Mouse (Mus musculus) heart, postnatal 4 days (tissue): Measurements from ENCODE around the gene Rnf41. TPM values are rescaled to one million over a fixed set of nuclear protein-coding genes. Genes with fewer than 3 reads are reported as not detected.

Experiments
- DNase-seq: peaks from one replicate; pipeline ENCODE4 v3.0.0; 2021
- total RNA-seq, 2 experiments: library from RNA; stranded (reverse); gene quantifications; 2 replicates each; pipeline ENCODE4 v1.2.3; 2021

Gene Rnf41
- 10 to 100 TPM; 25.0 to 27.0 TPM for total RNA-seq

DNA sequence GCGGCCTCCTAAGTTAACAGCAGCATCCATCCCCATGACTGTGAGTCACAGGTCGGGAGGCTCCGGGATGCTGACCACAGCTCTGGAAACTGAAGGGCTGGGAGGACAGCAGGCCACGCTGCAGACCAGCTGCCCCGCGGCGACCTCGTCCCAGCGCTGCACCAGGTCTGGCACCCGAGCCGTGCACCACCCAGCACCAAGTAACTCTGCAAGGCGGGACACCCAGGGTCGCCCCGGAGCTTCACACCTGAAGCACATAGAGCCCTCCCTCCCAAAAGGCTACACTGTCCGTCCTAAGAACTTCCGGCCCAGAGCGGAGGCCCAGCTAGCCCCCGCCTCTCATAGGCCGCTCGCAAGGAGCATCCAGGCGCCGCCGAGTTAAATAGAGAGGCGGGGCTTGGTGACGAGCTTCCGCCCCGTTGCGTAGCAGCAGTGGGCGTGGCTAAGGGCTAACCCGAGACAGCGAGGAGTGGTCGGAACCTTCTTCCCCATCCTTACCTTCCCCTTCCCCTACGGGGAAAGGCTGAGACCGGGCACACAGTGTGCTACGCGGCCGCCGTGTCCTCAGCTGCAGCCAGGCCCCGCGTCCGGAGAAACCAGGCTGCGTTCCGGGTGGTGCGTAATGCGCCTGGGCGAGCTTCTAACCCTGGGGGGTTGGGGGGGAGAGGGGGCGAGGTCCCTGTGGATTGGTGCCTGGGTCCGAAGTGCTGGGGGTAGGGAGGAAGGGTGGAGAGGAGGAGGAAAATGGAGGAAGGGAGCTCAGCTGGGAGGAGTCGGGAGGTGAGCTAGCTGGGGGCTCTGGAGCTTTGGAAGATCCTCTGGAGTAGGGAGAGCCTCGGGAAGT lies at the start of gene Rnf41, which contains the start of gene Nabp2:
Gene Rnf41 (plus strand): TSS at position 447 of the 844 bp plus-strand sequence.
Gene Nabp2 (minus strand): TSS at position 282 of the 844 bp plus-strand sequence.
- peak; percentile 98 for DNase-seq

GRCm38 (mm10) chr10:128361836-128362235 lies 49.6 kb upstream of the Rnf41 start:
- no peak for DNase-seq

DNA sequence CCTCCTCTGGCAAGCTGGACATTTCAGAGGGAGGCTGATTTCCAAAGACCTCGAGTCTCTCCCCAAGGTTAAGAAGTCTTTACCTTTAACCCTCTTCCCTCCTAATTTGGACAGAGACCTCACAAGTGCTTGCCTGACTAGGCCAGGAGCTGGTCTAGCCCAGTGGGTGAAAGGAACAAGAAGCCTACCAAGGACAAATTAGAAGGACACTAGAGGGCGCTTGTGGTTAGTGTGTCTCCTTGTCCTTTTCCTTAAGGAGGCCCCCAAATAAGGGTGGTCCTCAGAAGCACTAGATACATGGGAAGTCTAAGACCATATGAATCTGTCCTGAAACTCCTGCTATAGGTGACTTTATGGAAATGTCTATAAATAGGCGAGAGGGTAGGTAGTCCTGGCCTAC lies 48.9 kb upstream of the Rnf41 start:
- DNase-seq: peak; percentile 42

DNA sequence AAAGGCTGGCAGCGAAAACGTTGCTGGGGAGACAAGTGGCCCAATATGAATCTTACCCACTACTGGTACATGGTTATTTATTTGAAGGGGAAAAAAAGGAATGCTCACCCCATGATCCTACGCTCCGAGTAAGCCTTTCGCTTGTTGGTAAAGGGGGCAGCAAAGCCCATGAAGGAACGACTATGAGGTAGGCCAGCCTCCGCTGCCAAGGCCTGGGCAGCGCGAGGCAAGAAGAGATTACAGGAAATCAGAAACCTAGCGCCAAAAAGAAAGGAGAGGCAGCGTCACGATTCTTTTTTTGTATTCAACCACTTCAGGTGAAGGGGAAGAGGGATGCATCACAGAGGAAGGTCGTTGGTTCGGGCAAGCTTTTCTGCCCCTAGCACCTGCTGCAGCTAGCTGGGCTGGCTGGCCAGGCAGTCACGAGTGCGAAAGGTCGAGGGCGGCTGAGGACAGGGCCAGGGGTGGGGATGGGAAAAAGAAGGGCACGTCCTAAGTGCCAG lies 43.5 kb upstream of the Rnf41 start:
- DNase-seq: no peak

GRCm38 (mm10) chr10:128368402-128369217 lies 42.8 kb upstream of the Rnf41 start, which contains the start of gene Coq10a:
Gene Coq10a (minus strand): TSS chr10:128368997.
- peak; percentile 92 for DNase-seq

- no peak for DNase-seq
These were observed 42.3 kb upstream of the Rnf41 start for GRCm38 (mm10) chr10:128369218-128369543.

DNA sequence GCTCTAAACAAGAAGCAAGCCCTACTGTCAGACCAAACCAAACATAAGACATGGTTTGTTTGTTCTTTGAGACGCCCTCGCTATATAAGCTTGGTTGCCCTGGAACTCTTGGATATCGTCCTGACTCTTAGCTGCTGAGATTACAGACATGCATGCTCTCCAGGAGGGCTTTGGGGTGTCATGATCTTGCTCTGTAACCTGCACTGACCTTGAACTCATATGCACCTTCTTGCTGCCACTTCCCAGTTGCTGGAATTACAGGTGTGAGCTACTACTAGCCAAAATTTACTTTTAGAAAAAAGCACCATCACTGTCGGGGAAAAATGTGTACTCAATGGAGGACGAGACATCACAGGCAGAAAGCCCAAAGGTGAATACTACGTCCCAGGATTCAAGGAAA lies 41.9 kb upstream of the Rnf41 start:
- DNase-seq: no peak

- DNase-seq: no peak
These were observed 41.4 kb upstream of the Rnf41 start for GRCm38 (mm10) chr10:128370021-128370420.

- no peak for DNase-seq
These were observed 40.9 kb upstream of the Rnf41 start for GRCm38 (mm10) chr10:128370601-128371000.

GRCm38 (mm10) chr10:128372142-128372541 lies 39.3 kb upstream of the Rnf41 start:
- DNase-seq: no peak

DNA sequence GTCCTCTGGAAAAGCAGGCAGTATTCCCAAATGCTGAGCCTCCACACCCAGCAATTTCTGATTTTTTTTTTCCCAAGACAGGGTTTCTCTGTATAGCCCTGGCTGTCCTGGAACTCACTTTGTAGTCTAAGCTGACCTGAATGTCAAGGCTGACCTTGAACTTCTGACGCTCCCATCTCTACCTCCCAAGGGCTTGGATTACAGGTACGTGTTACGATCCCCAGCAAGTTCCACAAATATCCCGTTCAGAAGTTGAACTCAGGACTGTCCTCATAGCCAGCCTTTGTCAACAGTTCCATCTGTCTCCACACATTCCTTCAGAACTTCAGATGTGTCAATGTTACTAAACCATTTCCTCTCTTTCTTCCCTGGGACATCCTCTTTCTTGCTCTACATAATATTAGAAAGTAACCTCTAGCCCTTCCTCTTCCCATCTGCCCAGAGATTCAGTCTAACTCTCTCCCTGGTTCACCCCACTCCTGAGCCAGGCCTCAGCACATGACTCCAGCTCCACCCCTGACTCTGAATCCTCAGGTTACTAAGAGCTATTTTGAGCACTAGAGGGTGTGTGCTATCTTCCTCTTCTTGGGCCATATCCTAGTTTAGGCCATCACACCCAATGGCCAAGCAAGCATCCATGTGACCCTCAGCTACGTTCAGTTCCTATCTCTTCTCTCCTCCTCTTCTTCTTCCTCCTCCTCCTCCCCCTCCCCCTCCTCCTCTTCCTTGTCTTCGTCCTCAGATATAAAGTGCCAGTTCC lies 38.3 kb upstream of the Rnf41 start:
- no peak for DNase-seq

DNA sequence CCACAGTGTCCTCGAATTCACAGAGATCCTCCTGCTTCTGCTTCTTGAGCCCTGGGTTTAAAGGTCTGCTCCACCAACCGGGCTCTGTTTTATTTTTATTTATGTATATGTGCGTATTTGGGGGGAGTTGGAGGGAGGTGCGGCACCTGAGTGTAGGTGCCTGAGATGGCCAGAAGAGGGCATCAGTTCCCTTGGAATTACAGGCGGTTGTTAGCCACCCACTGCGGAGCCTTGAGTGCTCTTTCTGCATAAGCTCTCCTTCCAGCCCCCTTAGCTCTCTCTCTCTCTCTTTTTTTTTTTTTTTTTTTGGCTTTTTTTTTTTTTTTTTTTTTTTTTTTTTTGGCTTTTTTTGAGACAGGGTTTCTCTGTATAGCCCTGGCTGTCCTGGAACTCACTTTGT lies 37.1 kb upstream of the Rnf41 start:
- no peak for DNase-seq

DNA sequence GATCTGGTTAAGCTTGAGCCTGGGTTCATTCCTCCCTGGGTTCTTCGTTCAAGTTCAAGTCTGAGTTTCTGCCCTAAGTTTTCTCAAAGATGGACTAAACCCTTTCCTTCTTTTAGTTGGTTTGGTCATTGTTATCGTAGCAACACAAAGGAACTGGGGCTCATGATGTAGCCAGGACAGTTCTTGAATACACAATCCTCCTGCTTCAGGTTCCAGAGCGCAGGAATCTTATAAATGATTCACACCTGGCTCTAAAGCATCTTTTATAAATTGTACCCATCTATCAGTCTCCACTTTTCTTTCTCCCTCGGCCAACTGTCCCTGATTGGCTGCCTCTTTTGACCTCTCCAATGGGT lies 35.4 kb upstream of the Rnf41 start:
- DNase-seq: no peak

- peak; percentile 92 for DNase-seq
These were observed 34.8 kb upstream of the Rnf41 start, which contains the start of gene Ankrd52 for GRCm38 (mm10) chr10:128376455-128377211. Gene Ankrd52 (plus strand): TSS chr10:128377115.

DNA sequence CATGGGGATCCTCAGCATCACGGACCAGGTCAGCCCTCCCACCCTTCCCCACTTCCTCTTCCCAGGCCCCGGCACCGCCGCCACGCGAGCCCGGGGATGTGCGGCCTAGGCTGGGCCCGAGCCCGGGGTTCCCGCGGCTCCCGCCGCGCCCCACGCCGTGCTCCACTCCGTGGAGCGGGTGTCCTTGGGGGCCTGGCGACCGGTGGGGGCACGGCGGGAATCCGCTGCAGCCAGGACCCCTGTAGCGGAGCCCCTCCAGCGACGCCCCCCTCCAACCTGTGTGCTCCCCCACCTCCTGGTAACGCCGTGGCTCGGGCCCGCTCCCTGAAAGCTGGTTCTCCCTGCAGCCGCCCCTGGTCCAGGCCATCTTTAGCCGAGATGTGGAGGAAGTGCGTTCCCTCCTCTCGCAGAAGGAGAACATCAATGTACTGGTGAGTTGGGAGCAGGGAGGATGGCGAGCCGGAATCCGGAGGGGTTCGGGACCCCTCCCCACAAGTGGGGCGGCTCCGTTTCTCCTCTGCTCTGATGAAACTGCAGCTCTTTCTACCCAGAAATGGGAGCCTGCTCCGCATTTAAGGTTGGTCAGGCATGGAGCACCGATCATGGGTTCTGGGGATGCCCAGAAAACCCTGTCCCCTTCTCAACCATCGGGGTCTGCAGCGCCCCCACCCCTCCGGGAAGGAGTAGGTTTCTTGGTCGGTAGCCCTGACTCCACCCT lies 34.1 kb upstream of the Rnf41 start:
- peak; percentile 61 for DNase-seq

DNA sequence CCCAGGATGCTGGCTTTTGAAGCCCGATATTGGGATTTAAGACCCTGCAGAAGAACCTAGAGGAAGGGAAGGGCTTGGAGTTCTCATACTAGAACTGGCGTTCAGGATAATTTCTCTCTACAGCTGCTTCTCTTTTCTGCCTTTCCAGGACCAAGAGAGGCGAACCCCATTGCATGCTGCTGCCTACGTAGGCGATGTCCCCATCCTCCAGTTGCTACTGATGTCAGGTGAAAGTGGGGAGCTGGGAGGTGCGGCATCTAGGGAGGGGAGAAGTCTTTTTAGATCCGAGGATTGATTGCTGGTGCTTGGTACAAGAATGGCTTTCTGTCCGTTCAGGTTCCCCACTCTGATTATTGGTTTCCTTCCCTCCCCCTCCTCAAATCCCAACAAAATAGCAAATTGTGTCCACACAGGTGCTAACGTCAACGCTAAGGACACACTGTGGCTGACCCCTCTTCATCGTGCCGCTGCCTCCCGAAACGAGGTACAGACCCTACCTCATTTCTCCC lies 33.5 kb upstream of the Rnf41 start:
- no peak for DNase-seq

DNA sequence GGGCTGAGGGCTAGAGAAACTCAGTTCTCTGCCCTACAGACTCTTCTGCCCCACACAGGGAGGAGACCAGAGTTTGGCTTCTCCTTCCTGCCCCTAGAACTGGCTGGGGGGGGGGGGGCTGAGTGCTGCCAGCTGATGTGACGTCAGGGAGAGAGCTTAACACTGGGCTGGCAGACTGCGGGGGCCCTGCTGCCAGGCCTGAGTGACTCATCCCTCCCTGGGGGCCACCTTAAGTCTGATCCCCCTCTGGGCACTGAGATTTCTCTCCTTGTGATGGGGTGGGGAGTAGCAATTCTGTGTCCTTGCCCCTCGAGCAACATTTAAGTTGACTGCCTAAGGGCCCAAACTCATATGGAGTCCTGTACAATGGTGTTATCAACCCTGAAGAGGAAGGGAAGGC lies 33.0 kb upstream of the Rnf41 start:
- no peak for DNase-seq

DNA sequence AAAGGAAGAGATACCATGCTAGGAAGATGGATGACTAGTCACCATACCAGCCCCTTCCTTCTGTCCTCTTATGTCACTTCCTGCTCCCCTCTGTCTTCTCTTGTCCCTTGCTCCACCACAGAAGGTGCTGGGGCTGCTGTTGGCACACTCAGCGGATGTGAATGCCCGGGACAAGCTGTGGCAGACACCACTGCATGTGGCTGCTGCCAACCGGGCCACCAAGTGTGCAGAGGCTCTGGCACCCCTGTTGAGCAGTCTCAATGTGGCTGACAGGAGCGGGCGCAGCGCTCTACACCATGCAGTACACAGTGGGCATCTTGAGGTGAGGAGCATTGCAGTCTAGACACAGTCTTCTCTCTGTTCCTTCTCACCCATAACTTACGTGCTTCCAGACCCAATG lies 32.2 kb upstream of the Rnf41 start:
- no peak for DNase-seq

- DNase-seq: no peak
These were observed 30.9 kb upstream of the Rnf41 start for GRCm38 (mm10) chr10:128380565-128380964.

DNA sequence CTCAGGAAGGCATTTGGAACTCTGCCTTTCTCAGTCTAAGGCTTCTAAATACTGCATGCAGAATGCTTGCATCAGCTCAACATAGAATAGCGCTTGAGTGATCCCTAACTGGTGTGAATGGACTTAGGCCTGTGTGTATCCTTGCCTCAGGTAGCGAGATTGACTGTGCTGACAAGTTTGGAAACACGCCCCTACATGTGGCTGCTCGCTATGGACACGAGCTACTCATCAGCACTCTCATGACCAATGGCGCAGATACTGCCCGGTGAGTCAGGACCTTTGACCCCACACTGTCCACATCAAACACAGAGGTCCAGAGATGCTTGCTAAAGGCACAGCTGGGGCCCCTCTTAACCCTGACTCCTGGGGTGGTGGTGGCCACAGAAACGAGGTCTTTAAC lies 29.0 kb upstream of the Rnf41 start:
- no peak for DNase-seq

GRCm38 (mm10) chr10:128385902-128386301 lies 25.6 kb upstream of the Rnf41 start:
- no peak for DNase-seq
